Mouse (Mus musculus) intestine, embryonic 14.5 days (tissue): ENCODE results near the gene Twist2. TPM values are rescaled to one million over a fixed set of nuclear protein-coding genes. Genes with fewer than 3 reads are reported as not detected.

Source experiments
- ATAC-seq: fragments of 200-750 bp; cut with Nextera tagmentation; replicated peaks from 2 replicates; pipeline ENCODE4 v1.8.0; 2017; ENCODE audit warnings: low read depth, moderate number of reproducible peaks, moderate TSS enrichment, moderate library complexity; ENCODE audit not compliant: low FRiP score, low TSS enrichment
- DNase-seq: peaks from one replicate; pipeline ENCODE4 v3.0.0-alpha.2; 2018; ENCODE audit warnings: low spot score
- H3K27ac ChIP-seq: fragments of 300-500 bp; sonication (generic); 2 replicates; pipeline ENCODE4 v1.5.1; 2014; ENCODE audit warnings: low read depth, mild to moderate bottlenecking, control low read depth
- H3K27me3 ChIP-seq: fragments of 300-500 bp; sonication (generic); replicated peaks from 2 replicates; pipeline ENCODE4 v1.6.1; 2014; ENCODE audit warnings: low read length, control low read depth; ENCODE audit not compliant: control insufficient read depth, insufficient read depth
- H3K36me3 ChIP-seq: fragments of 300-500 bp; sonication (generic); 2 replicates; pipeline ENCODE4 v1.6.1; 2014; ENCODE audit warnings: low read length, control low read depth; ENCODE audit not compliant: control insufficient read depth, insufficient read depth
- H3K4me1 ChIP-seq: fragments of 300-500 bp; sonication (generic); replicated peaks from 2 replicates; pipeline ENCODE4 v1.6.1; 2014; ENCODE audit warnings: low read length, control low read depth, mixed read lengths; ENCODE audit not compliant: control insufficient read depth, insufficient read depth
- H3K4me2 ChIP-seq: fragments of 300-500 bp; sonication (generic); 2 replicates; pipeline ENCODE4 v1.6.1; 2014; ENCODE audit warnings: low read length
- H3K4me3 ChIP-seq: fragments of 300-500 bp; sonication (generic); 2 replicates; pipeline ENCODE4 v1.5.1; 2014; ENCODE audit warnings: low read depth, low read length, control low read depth, mixed read lengths
- H3K9ac ChIP-seq: fragments of 300-500 bp; sonication (generic); 2 replicates; pipeline ENCODE4 v1.6.1; 2014; ENCODE audit warnings: mild to moderate bottlenecking, low read length
- H3K9me3 ChIP-seq: fragments of 300-500 bp; sonication (generic); 2 replicates; pipeline ENCODE4 v1.6.1; 2016; ENCODE audit warnings: low read length, control low read depth; ENCODE audit not compliant: control insufficient read depth
- WGBS: fragments of 180-500 bp; shearing (Covaris S2); extraction: QIAGEN DNeasy Blood & Tissue Kit; methylation state at CpG from one replicate; pipeline ENCODE4 v1.1.7; 2014; 5-methylcytosine and 5-hydroxymethylcytosine counted together
- polyA plus RNA-seq: library from polyadenylated mRNA; unstranded; fragments of >200 nt; fragmentation: Nextera tagmentation; extraction: Ambion mirVana; gene quantifications from 2 replicates; pipeline ENCODE4 v1.2.1, GENCODE M21; 2014

Twist2 gene
- 7.1 and 9.7 TPM in 2 replicates for polyA plus RNA-seq

DNA sequence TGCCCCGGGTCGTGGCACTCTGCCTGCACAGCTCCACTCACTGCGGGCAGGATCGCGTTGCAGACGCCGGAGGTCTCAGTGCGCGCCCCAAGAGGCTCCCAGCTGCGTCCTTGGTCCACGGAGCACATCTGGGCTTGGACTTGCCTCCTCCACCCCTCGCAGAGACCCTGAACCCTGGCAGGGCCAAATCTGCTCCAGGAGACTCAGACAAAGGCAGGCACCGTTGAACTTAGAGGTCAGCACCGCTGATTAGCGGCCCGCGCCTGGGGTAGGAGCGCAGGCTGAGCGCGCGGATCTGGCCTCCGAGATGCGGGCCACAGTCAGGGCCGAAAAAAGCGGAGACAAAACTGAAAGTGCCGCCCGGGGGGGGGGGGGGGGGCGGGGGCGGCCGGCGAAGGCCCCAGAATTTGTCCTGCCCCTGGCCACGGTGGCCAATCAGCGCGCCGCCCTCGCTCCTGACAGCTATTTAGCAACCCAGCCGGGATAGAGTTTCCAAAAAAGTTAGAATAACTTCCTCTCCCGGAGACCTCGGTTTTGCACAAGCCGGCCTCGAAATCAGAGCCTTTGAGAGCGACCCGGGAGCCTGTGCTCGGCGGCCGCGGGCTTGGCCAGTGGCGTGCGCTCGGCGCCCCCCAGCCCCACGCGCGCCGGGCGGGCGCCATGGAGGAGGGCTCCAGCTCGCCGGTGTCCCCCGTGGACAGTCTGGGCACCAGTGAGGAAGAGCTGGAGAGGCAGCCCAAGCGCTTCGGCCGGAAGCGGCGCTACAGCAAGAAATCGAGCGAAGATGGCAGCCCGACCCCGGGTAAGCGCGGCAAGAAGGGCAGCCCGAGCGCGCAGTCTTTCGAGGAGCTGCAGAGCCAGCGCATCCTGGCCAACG is at the start of gene Twist2:
TSS of gene Twist2 (plus strand) at position 495 of the 877 bp plus-strand sequence.
- peak within 1 kb of the TSS; percentile 56 for H3K9ac ChIP-seq
- H3K4me2 ChIP-seq, result peak within 1 kb of the TSS; percentile 83
- peak within 1 kb of the TSS; percentile 73 for H3K27ac ChIP-seq
- peaks cover 42% of the 10 kb centered on the region for H3K27me3 ChIP-seq
- H3K36me3 ChIP-seq, result no peaks in the 10 kb centered on the region
- ATAC-seq (peak; percentile 63), DNase-seq (peak; percentile 81)
- H3K4me3 ChIP-seq, result peak within 1 kb of the TSS; percentile 55
- WGBS, result under 1% methylated on average over 71 of the region's 77 CpGs
- H3K9me3 ChIP-seq, result no peaks in the 10 kb centered on the region
- peaks cover 24% of the 10 kb centered on the region for H3K4me1 ChIP-seq

DNA sequence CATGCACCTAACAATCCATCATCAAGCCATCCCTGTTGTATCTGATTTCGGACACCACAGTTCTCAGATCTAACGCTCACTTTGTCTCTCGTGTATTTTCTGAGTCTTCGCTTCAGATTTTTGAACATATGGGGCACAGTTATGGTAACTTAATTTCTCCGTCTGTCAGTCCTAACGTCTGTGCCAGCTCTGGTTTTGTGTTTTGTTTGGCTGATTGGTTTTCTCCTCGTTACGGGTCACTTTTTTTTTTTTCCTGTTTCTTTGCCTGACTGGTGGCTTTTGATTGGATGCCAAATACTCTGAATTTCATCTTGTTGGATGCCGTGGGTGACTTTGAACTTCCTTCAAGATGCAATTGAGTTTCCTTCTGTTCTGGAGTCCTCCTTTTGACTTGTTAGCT is 48.3 kb upstream of the Twist2 start:
- Histone ChIP-seq H3K9ac (no peak overlapping the region), H3K4me1 (peaks cover 3% of the 10 kb centered on the region), H3K27me3 (no peaks in the 10 kb centered on the region), H3K27ac (no peak overlapping the region), H3K4me3 (no peak overlapping the region), H3K4me2 (no peak overlapping the region), H3K36me3 (no peaks in the 10 kb centered on the region), H3K9me3 (no peaks in the 10 kb centered on the region)
- WGBS, result 88% methylated on average over 9 of the region's 9 CpGs
- DNase-seq (no peak), ATAC-seq (no peak)

DNA sequence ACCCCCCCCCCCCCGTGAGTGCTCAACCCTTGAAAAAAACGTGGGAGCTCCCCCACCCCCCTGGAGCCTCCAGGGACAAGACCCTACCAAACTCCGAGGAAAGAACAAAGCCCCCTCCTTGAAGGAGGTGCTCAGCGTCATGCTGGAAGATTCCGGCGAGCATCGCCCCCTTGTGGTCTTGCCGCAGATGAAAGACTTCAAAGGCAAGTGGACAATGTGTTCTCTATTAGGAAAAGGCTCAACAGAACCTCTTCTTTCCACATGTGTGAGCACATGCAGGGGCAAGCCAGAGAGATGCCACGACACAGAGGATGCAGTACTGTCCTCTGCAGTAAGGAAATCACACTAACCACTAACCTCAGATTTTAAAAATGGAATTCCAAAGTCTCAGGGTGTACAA is 46.2 kb upstream of the Twist2 start:
- Histone ChIP-seq H3K4me1 (peaks cover 12% of the 10 kb centered on the region), H3K27ac (no peak overlapping the region), H3K9ac (no peak overlapping the region), H3K9me3 (no peaks in the 10 kb centered on the region), H3K36me3 (no peaks in the 10 kb centered on the region), H3K27me3 (no peaks in the 10 kb centered on the region), H3K4me2 (peak overlapping the region; percentile 27), H3K4me3 (no peak overlapping the region)
- 0 out of 2 replicates have a peak, but pooled peaks have one; percentile 50 for ATAC-seq
- 1% methylated on average over 9 of the region's 9 CpGs for WGBS
- DNase-seq, result peak; percentile 80

DNA sequence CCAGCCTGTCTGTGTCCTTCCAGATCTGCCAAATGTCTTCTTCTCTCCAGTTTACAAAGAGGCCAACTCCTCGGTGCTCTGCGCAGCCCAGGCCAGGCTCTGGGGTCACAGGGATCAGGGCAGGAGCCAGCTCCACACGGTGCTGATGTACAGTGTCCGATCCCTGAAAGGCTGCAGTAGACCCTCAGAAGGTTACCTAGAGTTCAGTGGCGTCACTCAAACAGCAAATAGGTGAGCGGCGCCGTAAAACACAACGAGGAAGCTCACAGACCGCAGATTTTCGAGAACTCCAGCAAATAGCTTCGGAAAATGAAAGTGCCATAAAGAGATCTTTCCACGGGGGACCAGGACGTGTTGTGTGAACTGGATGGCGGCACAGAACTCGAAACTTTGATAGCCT is 44.0 kb upstream of the Twist2 start:
- no peak overlapping the region for H3K9ac ChIP-seq
- WGBS, result 20% methylated on average over 16 of the region's 16 CpGs
- peak; percentile 71 for DNase-seq

DNA sequence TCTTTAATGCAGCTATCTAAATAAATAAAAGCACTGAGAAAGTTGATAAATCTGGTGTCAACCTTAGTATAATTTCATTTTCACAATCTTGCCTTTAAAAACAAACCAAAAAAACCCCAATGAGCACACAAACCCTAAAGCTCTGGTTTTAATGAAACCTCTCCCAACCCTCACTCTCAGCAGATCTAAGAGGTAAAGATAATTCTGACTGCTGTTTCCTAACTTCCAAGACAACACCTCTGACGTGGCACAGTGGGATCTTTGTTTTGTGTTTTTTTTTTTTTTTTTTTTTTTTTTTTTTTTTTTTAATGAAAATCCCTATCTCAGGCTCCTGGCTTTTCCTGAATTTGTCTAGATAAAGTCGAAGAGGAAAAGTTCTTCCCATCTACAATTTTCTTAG is 43.1 kb upstream of the Twist2 start:
- H3K4me2 ChIP-seq, result no peak overlapping the region
- DNase-seq (no peak), ATAC-seq (no peak)
- H3K36me3 ChIP-seq, result no peaks in the 10 kb centered on the region
- no peaks in the 10 kb centered on the region for H3K9me3 ChIP-seq
- no peak overlapping the region for H3K4me3 ChIP-seq
- H3K27me3 ChIP-seq, result no peaks in the 10 kb centered on the region
- H3K9ac ChIP-seq, result no peak overlapping the region
- H3K4me1 ChIP-seq, result peaks cover 20% of the 10 kb centered on the region
- H3K27ac ChIP-seq, result no peak overlapping the region
- WGBS, result 30% methylated on average over 2 of the region's 2 CpGs

More for the DNA sequence above, 44.0 kb upstream of the Twist2 start:
- Histone ChIP-seq H3K4me2 (peak overlapping the region; percentile 30), H3K4me1 (peaks cover 20% of the 10 kb centered on the region), H3K4me3 (peak overlapping the region; percentile 3; the same call in 1 of the 2 replicates), H3K36me3 (no peaks in the 10 kb centered on the region), H3K27me3 (no peaks in the 10 kb centered on the region), H3K27ac (no peak overlapping the region), H3K9me3 (no peaks in the 10 kb centered on the region)
- ATAC-seq, result no peak

DNA sequence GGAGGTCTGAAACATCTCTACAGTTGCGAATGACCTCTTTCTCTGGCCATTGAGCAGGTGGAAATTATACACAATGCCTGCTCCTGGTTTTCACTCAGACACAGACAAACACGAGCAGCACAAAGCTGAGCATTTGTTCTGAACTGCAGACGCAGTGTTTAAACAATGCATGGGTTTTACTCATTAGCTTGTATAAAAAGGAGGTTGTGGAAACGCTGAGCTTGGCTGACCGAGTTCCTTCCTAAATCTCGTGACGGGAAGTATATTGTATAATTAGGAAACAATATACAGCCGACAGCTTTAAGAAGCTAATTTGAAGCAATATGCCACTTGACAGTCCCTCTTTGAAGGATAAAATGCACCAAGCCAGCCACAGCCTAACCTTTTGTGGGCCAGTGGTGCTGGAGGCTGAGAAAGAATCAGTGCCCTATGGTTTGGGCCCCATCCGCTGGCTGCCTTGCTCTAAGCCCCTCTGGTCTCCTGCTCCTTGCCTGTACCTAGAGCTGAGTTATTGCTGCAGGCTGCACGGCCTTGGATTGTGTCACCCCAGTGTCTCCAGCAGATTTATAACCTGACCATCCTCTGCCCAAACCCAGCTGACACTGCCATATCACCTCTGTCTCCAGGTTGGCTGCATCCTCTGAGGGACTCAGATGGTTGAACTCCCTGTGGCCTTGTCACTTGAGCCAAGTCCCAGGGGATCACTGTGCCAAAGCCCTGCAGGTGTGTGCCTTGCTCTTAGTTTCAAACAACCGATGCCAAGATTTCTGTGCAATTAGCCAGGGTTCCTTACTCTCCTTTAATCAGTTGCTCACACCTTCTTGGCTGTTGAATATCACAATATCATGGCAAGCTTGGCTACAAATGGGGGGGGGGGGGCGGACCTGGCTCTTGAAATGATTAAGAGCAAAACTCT is 42.4 kb upstream of the Twist2 start:
- H3K27me3 ChIP-seq, result no peaks in the 10 kb centered on the region
- no peak for ATAC-seq

DNA sequence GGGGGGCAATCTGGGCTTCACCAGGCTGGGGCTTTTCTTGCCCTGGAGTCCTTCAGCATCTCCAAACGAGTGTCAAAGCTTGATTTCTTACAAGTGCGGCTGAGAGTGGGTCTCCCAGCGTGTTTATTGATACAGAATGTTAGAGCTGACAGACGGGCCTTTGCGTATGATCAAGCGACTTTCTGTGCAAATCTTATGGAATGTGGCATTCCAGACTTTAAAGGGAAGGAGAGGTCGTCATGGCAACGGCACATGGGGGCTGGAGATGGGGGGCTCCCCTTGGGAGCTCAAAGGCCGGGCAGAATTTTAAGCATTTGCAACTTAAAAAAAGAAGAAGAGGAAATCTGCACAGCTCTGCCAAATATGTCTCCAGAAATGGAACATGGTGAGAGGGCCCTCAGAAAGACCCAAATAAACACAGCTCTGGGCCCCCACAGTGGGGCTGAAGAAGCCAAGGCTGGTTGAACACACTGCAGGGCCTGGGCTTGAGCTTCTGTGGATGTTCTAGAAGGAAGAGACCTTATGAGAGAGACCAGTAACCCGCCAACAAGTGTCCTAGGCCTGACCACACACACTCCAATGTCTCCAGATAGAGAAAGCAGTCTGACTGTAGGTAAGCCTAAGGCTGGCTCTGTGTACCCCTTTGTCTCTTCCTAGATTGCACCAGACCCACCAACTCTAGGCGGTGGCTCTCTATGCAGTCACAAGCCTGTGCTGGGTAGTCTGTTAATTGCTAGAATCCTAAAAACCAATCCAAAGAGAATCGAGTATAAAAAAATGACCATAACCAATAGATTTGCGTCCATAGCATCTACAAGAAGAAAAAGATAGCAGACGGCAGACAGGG is 40.9 kb upstream of the Twist2 start:
- H3K9me3 ChIP-seq, result no peaks in the 10 kb centered on the region
- no peaks in the 10 kb centered on the region for H3K27me3 ChIP-seq
- H3K4me1 ChIP-seq, result peaks cover 20% of the 10 kb centered on the region
- no peak overlapping the region for H3K4me2 ChIP-seq
- no peak overlapping the region for H3K9ac ChIP-seq
- WGBS, result 43% methylated on average over 14 of the region's 14 CpGs
- H3K27ac ChIP-seq, result peak overlapping the region; percentile 6; the same call in 1 of the 2 replicates
- no peaks in the 10 kb centered on the region for H3K36me3 ChIP-seq
- no peak overlapping the region for H3K4me3 ChIP-seq
- DNase-seq, result no peak
- ATAC-seq, result no peak; the same call in 1 of the 2 replicates

More for the DNA sequence above, 42.4 kb upstream of the Twist2 start:
- no peak overlapping the region for H3K9ac ChIP-seq
- no peak for DNase-seq
- WGBS, result 33% methylated on average over 12 of the region's 12 CpGs
- H3K9me3 ChIP-seq, result no peaks in the 10 kb centered on the region
- peaks cover 20% of the 10 kb centered on the region for H3K4me1 ChIP-seq
- H3K36me3 ChIP-seq, result no peaks in the 10 kb centered on the region
- no peak overlapping the region for H3K27ac ChIP-seq
- H3K4me3 ChIP-seq, result no peak overlapping the region
- no peak overlapping the region for H3K4me2 ChIP-seq
